Mouse (Mus musculus) CH12.LX (cell line): ENCODE data around the gene Nhsl1. TPM values are rescaled to one million over a fixed set of nuclear protein-coding genes. Genes with fewer than 3 reads are reported as not detected.
A peak's percentile ranks its signal among the peaks of the same experiment; 100 is the strongest.

Source experiments
- DNase-seq: peaks from one replicate; pipeline ENCODE4 v3.0.0-alpha.2; 2013; ENCODE audit errors: extremely low read depth
- H3K27ac ChIP-seq: 2 replicates; pipeline ENCODE4 v1.5.1; 2012; ENCODE audit warnings: low read depth, mild to moderate bottlenecking, control low read depth, moderate library complexity; ENCODE audit not compliant: insufficient read depth
- H3K27me3 ChIP-seq: replicated peaks from 2 replicates; pipeline ENCODE3; 2012; ENCODE audit warnings: inconsistent platforms
- H3K36me3 ChIP-seq, 2 experiments: replicated peaks in 1 of 2; 2 replicates each; pipeline versions ENCODE3 to v1.6.1; 2012; ENCODE audit warnings: inconsistent platforms in 1 of 2, low read length in 1 of 2, mild to moderate bottlenecking in 1 of 2, mixed read lengths in 1 of 2, moderate library complexity in 1 of 2; ENCODE audit not compliant: control insufficient read depth in 1 of 2, insufficient read depth in 1 of 2
- H3K4me1 ChIP-seq, 2 experiments: 2 replicates each; pipeline ENCODE4 v1.6.1; 2012; ENCODE audit warnings: inconsistent platforms in 1 of 2, moderate library complexity in 1 of 2; ENCODE audit not compliant: insufficient read depth in 2 of 2, control insufficient read depth in 1 of 2
- H3K4me2 ChIP-seq: 2 replicates; pipeline ENCODE4 v1.6.1; 2012; ENCODE audit warnings: low read depth, mild to moderate bottlenecking, control low read depth; ENCODE audit not compliant: poor library complexity, insufficient read depth, severe bottlenecking
- H3K4me3 ChIP-seq, 3 experiments: fragments of 150-350 bp in 1 of 3; sonication (generic) in 1 of 3; replicated peaks in 1 of 3; 2 replicates each; pipeline versions ENCODE3 to v1.5.1; 2011 to 2012; ENCODE audit warnings: low read depth in 2 of 3, low read length in 2 of 3, mild to moderate bottlenecking in 2 of 3, moderate library complexity in 2 of 3, control low read depth in 1 of 3, improper control_type of control experiment in 1 of 3, inconsistent platforms in 1 of 3, mixed read lengths in 1 of 3; ENCODE audit not compliant: poor library complexity in 1 of 3
- H3K79me2 ChIP-seq: replicated peaks from 2 replicates; pipeline ENCODE4 v1.6.1; 2012; ENCODE audit warnings: mild to moderate bottlenecking, moderate library complexity; ENCODE audit not compliant: control insufficient read depth, poor library complexity, insufficient read depth, severe bottlenecking; ENCODE audit errors: extremely low read depth
- H3K9ac ChIP-seq: 2 replicates; pipeline ENCODE4 v1.6.1; 2012; ENCODE audit warnings: low read depth, mild to moderate bottlenecking, control low read depth, moderate library complexity; ENCODE audit not compliant: insufficient read depth
- H3K9me3 ChIP-seq: replicated peaks from 2 replicates; pipeline ENCODE3; 2012; ENCODE audit warnings: low read length, inconsistent platforms, mixed read lengths
- BHLHE40 ChIP-seq: IDR thresholded peaks from 2 replicates; pipeline ENCODE4 v1.6.1; 2011; ENCODE audit warnings: mild to moderate bottlenecking, low read depth, low read length, improper control_type of control experiment
- CHD1 ChIP-seq: IDR thresholded peaks from 2 replicates; pipeline ENCODE4 v1.6.1; 2012; ENCODE audit warnings: low read depth, low read length, improper control_type of control experiment, inconsistent platforms
- CHD2 ChIP-seq: IDR thresholded peaks from 2 replicates; pipeline ENCODE4 v1.6.1; 2011; ENCODE audit warnings: low read length, improper control_type of control experiment
- E2F4 ChIP-seq: IDR thresholded peaks from 2 replicates; pipeline ENCODE4 v1.6.1; 2011; ENCODE audit warnings: low read depth, low read length, improper control_type of control experiment; ENCODE audit not compliant: insufficient replicate concordance
- IRF4 ChIP-seq: IDR thresholded peaks from 2 replicates; pipeline ENCODE4 v1.6.1; 2014; ENCODE audit warnings: low read depth, mild to moderate bottlenecking, inconsistent platforms, low read length, improper control_type of control experiment
- JUND ChIP-seq: conservative IDR thresholded peaks from 2 replicates; pipeline ENCODE4 v1.6.1; 2011; ENCODE audit warnings: low read depth, low read length, improper control_type of control experiment
- KAT2A ChIP-seq: IDR thresholded peaks from 2 replicates; pipeline ENCODE4 v1.6.1; 2012; ENCODE audit warnings: low read length, improper control_type of control experiment, inconsistent platforms; ENCODE audit not compliant: insufficient replicate concordance
- MAX ChIP-seq: IDR thresholded peaks from 2 replicates; pipeline ENCODE4 v1.6.1; 2011; ENCODE audit warnings: low read length, improper control_type of control experiment
- MAZ ChIP-seq: IDR thresholded peaks from 2 replicates; pipeline ENCODE4 v1.6.1; 2012; ENCODE audit warnings: low read depth, mild to moderate bottlenecking, inconsistent platforms, low read length, improper control_type of control experiment, moderate library complexity
- MEF2A ChIP-seq: IDR thresholded peaks from 2 replicates; pipeline ENCODE4 v1.6.1; 2014; ENCODE audit warnings: low read depth, mild to moderate bottlenecking, inconsistent platforms, low read length, improper control_type of control experiment, borderline replicate concordance
- MXI1 ChIP-seq: IDR thresholded peaks from 2 replicates; pipeline ENCODE4 v1.6.1; 2011; ENCODE audit warnings: mild to moderate bottlenecking, low read depth, low read length, improper control_type of control experiment
- MYC ChIP-seq: IDR thresholded peaks from 2 replicates; pipeline ENCODE4 v1.6.1; 2011; ENCODE audit warnings: low read depth, mild to moderate bottlenecking, improper control_type of control experiment, low read length
- NELFE ChIP-seq: IDR thresholded peaks from 2 replicates; pipeline ENCODE4 v1.6.1; 2011; ENCODE audit warnings: low read depth, low read length, improper control_type of control experiment
- NRF1 ChIP-seq: IDR thresholded peaks from 2 replicates; pipeline ENCODE4 v1.6.1; 2014; ENCODE audit warnings: low read depth, mild to moderate bottlenecking, inconsistent platforms, low read length, improper control_type of control experiment, moderate library complexity
- POLR2A ChIP-seq: IDR thresholded peaks from 2 replicates; pipeline ENCODE4 v1.6.1; 2011; ENCODE audit warnings: low read depth, mild to moderate bottlenecking, improper control_type of control experiment, low read length
- RAD21 ChIP-seq: IDR thresholded peaks from 2 replicates; pipeline ENCODE4 v1.6.1; 2011; ENCODE audit warnings: low read depth, mild to moderate bottlenecking, low read length, improper control_type of control experiment, moderate library complexity
- RCOR1 ChIP-seq: conservative IDR thresholded peaks from 2 replicates; pipeline ENCODE4 v1.6.1; 2012; ENCODE audit warnings: low read depth, mild to moderate bottlenecking, inconsistent platforms, low read length, improper control_type of control experiment
- SMC3 ChIP-seq: IDR thresholded peaks from 2 replicates; pipeline ENCODE4 v1.6.1; 2011; ENCODE audit warnings: low read depth, low read length, improper control_type of control experiment
- USF1 ChIP-seq: IDR thresholded peaks from 2 replicates; pipeline ENCODE4 v1.6.1; 2014; ENCODE audit warnings: low read depth, mild to moderate bottlenecking, inconsistent platforms, low read length, improper control_type of control experiment
- dilution Hi-C: fragments of 300-500 bp; cut with MboI; formaldehyde crosslinking; loops from 2 replicates; pipeline ENCODE4 v1.14.3; 2020; ENCODE audit warnings: low sequenced_read_pairs; ENCODE audit not compliant: extremely low pct_unique_long_range_greater_than_20kb, extremely low pct_ligation_motif_present
- in situ Hi-C: fragments of 300-500 bp; cut with MboI; formaldehyde crosslinking; loops from 3 replicates; pipeline ENCODE4 v1.14.3; 2019; ENCODE audit warnings: low sequenced_read_pairs, low pct_ligation_motif_present, low pct_unique_long_range_greater_than_20kb, mixed read lengths
- polyA plus RNA-seq: library from polyadenylated mRNA; unstranded; fragments of >175 nt; gene quantifications from 2 replicates; pipeline ENCODE4 v1.2.1, GENCODE M21; 2012; ENCODE audit warnings: low read depth; ENCODE audit not compliant: insufficient read length
- total RNA-seq, 2 experiments: library from RNA; depleted of rRNA; stranded (reverse); fragments of 300-350 nt in 1 of 2; fragments of >200 nt in 1 of 2; gene quantifications; 2 replicates each; pipeline ENCODE4 v1.2.3; 2012 to 2014

The Nhsl1 gene
- total and polyA plus RNA-seq, 3 experiments: 0.13 to 0.19 (median 0.15) TPM

- Histone ChIP-seq H3K4me1 (peaks cover 3 to 9% of the 10 kb centered on the region in 2 experiments; a peak in 3 of 4 replicates), H3K4me2 (no peak overlapping the region), H3K79me2 (no peaks in the 10 kb centered on the region), H3K9ac (no peak overlapping the region), H3K9me3 (no peaks in the 10 kb centered on the region), H3K36me3 (no peaks in the 10 kb centered on the region), H3K4me3 (no peak overlapping the region), H3K27me3 (no peaks in the 10 kb centered on the region), H3K27ac (no peak overlapping the region)
- TF ChIP-seq RCOR1: no peak
- no peak for TF ChIP-seq MEF2A
- no peak for TF ChIP-seq CHD1
- no peak for TF ChIP-seq SMC3
- TF ChIP-seq MYC: no peak
- TF ChIP-seq E2F4: no peak
- no peak for TF ChIP-seq MAZ
- TF ChIP-seq BHLHE40: no peak
- no peak for TF ChIP-seq IRF4
- TF ChIP-seq JUND: no peak
- no peak for TF ChIP-seq MAX
- no peak for TF ChIP-seq CHD2
- no peak for TF ChIP-seq POLR2A
- TF ChIP-seq KAT2A: no peak
- DNase-seq: no peak
- in situ Hi-C loops (no loop called here), dilution Hi-C loops (no loop called here)
Measured at GRCm38 (mm10) chr10:18480836-18481235, 162.1 kb downstream of the Nhsl1 start.

- DNase-seq: no peak
- H3K27ac ChIP-seq: no peak overlapping the region
- TF ChIP-seq NELFE: no peak
- TF ChIP-seq MXI1: no peak
- TF ChIP-seq USF1: no peak
- TF ChIP-seq BHLHE40: no peak
- TF ChIP-seq NRF1: no peak
- TF ChIP-seq RAD21: no peak
- TF ChIP-seq, all 38 proteins: peak for 0
- no peak overlapping the region for H3K4me3 ChIP-seq
- no peak overlapping the region; the same call in 1 of the 2 replicates for H3K9ac ChIP-seq
- H3K4me1 ChIP-seq: peaks cover 3 to 6% of the 10 kb centered on the region in 2 experiments; a peak in 2 of 4 replicates
- no peaks in the 10 kb centered on the region for H3K27me3 ChIP-seq
- in situ Hi-C loops: no loop called here
- no peaks in the 10 kb centered on the region for H3K9me3 ChIP-seq
- H3K4me2 ChIP-seq: peak overlapping the region; percentile 13; the same call in 1 of the 2 replicates
- dilution Hi-C loops: no loop called here
- no peaks in the 10 kb centered on the region for H3K79me2 ChIP-seq
- no peaks in the 10 kb centered on the region for H3K36me3 ChIP-seq
Measured at GRCm38 (mm10) chr10:18482558-18483141, 163.9 kb downstream of the Nhsl1 start.
